Mouse (Mus musculus) layer of hippocampus, postnatal 10 days (tissue): ENCODE measurements around the gene Arhgef2. TPM values are rescaled to one million over a fixed set of nuclear protein-coding genes. Genes with fewer than 3 reads are reported as not detected.

ENCODE experiments used
- DNase-seq, 2 experiments: peaks; one replicate each; pipeline ENCODE4 v3.0.0; 2021; ENCODE audit warnings: low spot score in 2 of 2
- total RNA-seq, 2 experiments: library from RNA; stranded (reverse); gene quantifications; 2 replicates each; pipeline ENCODE4 v1.2.3; 2021

Arhgef2 gene
- total RNA-seq, 2 experiments from 2014 or later: 212 to 255 TPM

- DNase-seq: no peak
Measured at GRCm38 (mm10) chr3:88620146-88620991, 14.6 kb downstream of the Arhgef2 start.

- peak; percentile 53 to 69 for DNase-seq
Measured at GRCm38 (mm10) chr3:88620992-88621536, 15.3 kb downstream of the Arhgef2 start.

DNA sequence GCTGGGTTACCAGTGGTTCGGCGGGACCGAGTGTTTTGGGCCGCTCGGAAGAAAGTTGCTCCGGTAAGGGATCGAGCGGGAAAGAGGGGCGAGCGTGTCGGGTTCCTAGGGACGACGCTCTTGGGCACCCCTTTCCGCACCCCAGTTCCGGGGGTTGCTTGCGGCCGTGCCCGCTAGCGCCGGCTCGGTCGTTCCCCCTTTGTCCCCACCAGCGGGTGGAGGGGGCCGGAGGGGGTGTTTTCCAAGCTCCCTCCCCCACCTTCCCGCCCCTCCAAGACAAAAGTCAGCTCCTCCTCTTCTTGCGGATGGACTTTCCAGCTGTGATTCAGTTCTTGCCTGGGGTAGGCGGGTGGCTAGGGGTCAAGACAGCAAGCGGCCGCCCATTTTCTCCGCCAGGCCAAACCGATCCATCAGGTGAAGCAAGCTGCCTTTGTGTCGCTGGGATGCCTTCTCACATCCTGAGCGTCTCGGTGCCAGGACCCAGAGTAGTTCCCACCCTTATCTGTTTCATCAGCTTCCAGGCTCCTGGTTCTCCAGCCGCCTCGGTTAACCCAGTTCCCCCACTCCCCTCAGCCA is 15.9 kb downstream of the Arhgef2 start:
- DNase-seq: peak in 1 of 2 experiments; percentile 53

- peak; percentile 50 to 58 for DNase-seq
Measured at GRCm38 (mm10) chr3:88622113-88622940, 16.6 kb downstream of the Arhgef2 start.

- peak in 1 of 2 experiments; percentile 41 for DNase-seq
Measured at GRCm38 (mm10) chr3:88622941-88623345, 17.2 kb downstream of the Arhgef2 start.

- peak in 1 of 2 experiments; percentile 46 for DNase-seq
Measured at GRCm38 (mm10) chr3:88623346-88624135, 17.8 kb downstream of the Arhgef2 start.

GRCm38 (mm10) chr3:88624324-88624723 is 18.6 kb downstream of the Arhgef2 start:
- peak in 1 of 2 experiments; percentile 54 for DNase-seq

DNA sequence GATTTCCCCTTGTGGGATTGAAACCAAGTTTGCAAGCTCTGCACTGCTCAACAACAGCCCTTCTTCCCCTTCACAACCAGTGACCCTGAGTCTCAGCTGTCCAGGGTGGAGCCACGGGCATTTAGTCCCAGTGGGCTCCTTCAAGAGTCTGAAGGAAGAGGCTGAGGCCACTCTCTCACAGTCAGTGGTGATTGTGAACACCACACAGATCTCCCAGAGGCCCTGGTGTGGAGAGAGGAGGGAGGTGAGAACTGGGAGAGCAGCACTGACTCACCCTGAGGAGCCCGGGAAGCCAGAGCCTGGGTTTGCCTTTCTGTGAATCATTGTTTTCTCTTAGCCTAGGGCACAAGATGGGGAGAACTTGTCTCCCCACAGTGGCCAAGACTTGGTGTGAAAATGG is 19.2 kb downstream of the Arhgef2 start:
- no peak for DNase-seq

GRCm38 (mm10) chr3:88625531-88625930 is 19.8 kb downstream of the Arhgef2 start:
- DNase-seq: no peak

DNA sequence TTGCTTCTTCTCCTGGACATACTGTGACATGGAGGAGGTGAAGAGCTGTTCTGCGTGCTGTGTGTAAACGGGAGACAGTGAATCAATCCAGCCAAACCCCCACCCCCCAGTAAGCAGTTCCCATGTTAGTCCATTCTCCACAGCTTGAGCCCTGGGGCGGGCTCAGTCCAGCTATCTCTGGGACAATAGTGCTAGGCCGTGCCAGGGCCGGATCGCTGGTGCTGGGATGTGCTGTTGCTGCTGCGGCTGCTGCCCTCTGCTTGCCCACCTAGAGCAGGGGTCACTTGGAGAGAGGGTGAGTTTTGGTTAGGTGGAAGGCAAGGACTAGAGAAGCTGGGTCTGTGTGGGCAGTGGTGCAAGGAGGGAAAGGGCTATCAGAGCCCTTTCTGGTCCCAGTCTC is 20.6 kb downstream of the Arhgef2 start:
- DNase-seq: no peak

- no peak for DNase-seq
Measured at GRCm38 (mm10) chr3:88627114-88627513, 21.3 kb downstream of the Arhgef2 start.

DNA sequence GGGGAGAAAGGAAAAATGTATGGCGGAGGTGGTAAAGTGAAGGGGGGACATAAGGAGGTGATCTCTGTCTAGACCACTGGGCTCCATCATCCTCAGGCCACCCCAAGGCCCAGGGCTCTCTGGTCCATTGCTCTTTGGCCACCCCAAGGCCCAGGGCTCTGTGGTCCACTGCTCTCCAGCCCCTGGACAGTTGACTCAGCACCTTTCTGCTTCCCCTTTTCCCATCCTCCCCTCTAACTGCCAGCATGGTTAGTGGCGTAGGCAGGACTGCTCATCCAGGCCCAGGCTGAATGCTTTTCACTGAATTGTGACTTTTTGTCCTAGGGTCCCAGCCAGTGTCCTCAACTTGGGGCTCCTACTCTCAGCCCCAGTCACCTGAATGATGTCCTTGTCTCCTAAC is 21.8 kb downstream of the Arhgef2 start:
- DNase-seq: no peak

DNA sequence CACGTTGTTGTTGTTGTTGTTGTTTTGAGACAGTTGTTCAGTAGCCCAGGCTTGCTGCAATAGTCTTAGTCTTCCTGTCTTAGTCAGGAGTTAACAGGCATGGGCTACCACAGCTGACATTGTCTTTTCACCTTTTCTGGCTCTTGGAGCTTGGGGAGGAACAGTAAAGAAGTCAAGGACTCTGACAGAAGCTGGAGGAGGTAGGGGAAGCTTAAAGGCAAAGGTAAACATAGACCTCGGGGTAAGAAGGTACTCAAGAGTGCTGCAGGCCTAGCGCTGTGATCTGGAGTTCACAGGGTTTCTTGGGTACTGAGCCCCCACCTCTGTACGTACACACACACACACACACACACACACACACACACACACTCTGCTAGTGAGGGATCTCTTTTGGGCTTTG is 23.0 kb downstream of the Arhgef2 start:
- no peak for DNase-seq

DNA sequence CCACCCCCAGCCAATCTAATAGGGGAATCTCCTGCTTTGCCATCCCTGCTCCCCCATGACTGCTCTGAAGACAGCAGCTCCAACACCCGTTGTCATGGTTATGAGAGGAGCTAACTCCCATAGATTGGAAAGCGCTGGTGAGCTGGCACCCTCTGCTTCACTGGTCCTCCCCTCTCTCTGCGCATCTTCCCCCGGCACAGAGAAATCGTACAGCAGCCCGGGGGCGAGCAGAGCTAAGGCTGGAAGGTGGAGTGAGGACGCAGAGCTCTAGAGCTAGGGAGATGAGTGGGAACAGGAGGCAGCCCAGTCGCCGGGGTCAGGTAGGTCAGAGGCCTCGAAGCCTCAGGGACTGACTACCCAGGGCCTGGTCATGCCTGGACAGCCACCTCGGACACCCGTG is 23.5 kb downstream of the Arhgef2 start:
- peak; percentile 60 to 72 for DNase-seq

- DNase-seq: no peak
Measured at GRCm38 (mm10) chr3:88630018-88630417, 24.3 kb downstream of the Arhgef2 start.

DNA sequence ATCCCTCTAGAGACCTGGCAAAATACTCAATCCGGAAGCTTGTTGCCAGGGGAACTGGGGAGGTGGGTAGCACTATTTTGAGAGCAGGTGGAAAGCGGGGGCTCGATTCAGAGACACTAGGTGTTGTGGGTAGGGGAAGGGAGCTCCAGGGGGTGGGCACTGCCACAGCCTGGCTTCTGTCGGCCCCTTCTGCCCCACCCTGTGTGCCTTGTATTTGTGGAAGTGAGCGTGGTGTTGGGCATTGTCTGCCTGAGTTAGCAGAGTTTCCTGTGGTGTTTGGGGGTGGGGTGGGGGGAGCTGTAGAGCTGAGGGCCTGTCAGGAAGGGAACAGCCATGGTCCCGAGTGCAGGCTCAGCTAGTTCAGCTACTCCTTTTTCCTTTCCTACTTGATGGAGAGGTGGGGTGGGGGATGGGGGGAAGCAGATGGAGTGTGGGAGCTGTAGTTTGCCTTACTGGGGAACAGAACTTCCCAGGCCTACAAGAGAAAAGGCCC is 25.1 kb downstream of the Arhgef2 start:
- peak in 1 of 2 experiments; percentile 53 for DNase-seq

DNA sequence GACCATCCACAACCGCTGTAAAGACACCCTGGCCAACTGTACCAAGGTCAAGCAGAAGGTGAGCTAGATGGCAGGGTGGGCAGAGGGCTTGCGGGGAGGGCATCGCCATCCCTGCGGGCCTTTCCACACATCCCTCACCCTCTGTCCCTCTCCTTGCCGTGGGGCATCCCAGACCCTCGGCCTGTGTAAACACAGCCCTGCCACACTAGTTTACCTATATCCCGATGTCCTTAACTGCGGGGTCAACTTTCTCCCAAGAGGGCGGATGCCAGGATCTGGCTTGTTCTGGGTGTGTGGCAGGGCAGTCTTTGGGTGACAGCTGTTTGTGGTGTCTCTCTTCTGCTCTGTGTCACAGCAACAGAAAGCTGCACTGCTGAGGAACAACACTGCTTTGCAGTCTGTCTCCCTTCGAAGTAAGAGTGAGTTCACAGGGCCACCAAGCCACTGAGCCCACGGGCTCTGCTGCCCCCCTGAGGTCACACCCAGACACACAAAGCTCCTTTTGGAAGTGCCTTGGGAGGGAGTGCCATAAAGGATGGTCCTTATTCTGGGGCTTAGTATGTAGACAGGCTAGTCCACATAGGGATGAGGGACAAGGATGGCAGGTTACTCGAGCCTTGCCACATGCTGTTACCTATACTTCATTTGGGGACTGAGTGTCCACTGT is 26.3 kb downstream of the Arhgef2 start:
- no peak for DNase-seq

DNA sequence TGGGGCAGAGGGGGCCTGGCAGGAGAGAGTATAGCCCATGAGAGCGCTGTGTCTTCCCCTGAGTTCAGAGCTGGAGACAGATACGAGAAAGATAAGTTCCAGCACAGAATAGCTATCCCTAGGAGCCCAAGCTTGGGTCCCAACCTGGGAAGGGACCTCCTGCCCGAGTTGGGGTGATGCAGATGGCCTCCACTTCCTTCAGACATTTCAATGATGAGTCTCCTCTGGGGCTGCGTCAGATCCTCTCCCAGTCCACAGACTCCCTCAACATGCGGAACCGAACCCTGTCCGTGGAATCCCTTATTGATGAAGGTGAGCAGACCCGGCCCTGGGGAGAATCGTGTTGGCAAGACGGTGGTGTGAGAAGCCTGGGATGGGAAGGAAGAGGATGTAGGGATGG is 27.3 kb downstream of the Arhgef2 start:
- no peak for DNase-seq

- DNase-seq: no peak
Measured at GRCm38 (mm10) chr3:88635506-88636275, 29.9 kb downstream of the Arhgef2 start.
